Mouse (Mus musculus) left cerebral cortex, postnatal 4 days (tissue): ENCODE results near the gene Igf2bp2. TPM values are rescaled to one million over a fixed set of nuclear protein-coding genes. Genes with fewer than 3 reads are reported as not detected.

Experiments used
- DNase-seq: peaks from one replicate; pipeline ENCODE4 v3.0.0-alpha.2; 2022
- intact Hi-C: fragments of 180-260 bp; cut with DNase I; formaldehyde crosslinking; loops from one replicate; pipeline ENCODE4 v1.15.1; 2025
- total RNA-seq, 2 experiments: library from RNA; stranded (reverse); gene quantifications; 2 replicates each; pipeline ENCODE4 v1.2.3; 2021

The Igf2bp2 gene
- total RNA-seq: 10 to 100 TPM in 1 of 2 experiments, 1 to 10 TPM in 1; 7.1 to 10.0 TPM

DNA sequence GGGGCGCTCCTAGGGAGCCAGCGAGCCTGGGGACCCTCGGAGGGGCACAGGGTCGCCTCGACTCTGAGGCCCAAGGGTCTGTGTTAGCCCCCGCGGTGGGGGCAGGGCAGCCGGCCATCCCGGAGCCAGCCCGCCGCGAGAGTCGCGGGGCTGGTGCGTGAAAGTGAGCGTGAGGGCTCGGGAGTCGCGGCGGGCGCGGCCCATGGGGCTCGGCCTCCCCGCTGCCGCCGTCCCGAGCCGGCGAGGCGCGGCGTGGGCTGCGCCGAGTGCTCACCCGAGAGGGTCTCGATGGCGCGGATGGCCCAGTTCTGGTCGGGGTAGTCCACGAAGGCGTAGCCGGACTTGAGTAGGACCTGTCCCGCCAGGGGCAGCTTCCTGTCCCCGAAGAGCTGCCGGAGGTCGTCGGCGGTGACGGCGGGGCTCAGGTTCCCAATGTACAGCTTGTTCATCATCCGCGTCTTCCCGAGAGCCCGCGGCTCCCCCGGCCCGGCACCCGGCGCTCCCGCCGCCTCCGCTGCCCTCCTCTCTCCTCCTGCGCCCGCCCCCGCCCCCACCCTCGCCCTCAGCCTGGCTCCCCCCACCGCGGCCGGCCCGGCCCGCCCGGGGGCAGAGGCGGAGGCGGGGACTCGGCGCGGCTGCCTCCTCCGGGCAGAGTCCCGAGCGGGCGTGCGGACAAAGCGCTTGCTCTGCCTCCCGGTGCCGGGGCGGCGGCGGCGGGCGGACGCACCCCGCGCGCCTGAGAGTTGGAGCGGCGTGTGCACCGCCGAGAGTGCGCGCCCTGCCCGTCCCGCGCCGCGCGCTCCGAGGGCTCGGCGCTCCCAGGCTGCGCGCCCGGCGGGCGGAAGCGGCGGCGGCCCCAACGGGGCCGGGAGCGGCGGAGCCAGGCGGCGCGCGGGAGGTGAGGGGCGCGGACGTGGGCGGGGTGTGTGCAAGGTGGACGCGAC lies at the start of gene Igf2bp2:
Gene Igf2bp2 (minus strand): TSS at position 788 of the 944 bp plus-strand sequence.
- peak; percentile 40 for DNase-seq
- intact Hi-C loops: no loop called here

DNA sequence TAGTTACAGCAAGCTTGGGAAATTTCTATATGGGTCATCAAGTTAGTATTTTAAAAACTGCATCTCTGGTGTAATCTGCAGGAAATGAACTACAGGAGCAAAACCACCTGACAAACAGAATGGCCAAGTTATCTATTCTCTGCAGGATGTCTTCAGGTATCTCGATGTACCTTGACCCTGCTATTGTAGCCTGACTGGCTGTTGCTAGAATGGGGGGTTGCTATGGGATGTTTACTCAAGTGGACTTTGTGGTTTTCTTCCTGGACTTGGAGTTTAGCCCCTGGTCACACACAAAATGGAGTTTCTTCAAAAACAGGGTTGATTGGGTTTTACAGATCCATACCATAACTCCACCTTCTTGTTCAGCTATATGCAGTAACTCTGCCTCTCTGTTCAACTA lies 40.4 kb upstream of the Igf2bp2 start:
- intact Hi-C loops: no loop called here
- no peak for DNase-seq

DNA sequence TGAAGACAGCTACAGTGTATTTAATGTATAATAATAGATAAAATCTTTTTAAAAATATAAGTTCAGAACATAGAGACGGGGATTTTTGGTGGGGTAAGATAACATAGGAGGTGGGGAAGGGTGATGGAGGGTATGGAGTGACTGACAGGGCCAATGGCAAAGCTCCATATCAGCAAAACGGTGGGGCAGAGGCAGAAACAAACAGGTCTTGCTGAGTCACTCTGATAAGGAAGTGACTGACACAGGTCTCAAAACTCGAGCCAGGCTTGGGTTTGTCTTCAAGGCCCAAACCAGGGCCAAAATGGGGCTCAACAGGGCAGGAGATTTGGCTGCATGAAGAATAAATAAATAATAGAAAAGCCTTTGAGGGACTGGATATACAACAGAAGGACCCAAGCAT lies 38.8 kb upstream of the Igf2bp2 start:
- intact Hi-C loops: no loop called here
- no peak for DNase-seq

DNA sequence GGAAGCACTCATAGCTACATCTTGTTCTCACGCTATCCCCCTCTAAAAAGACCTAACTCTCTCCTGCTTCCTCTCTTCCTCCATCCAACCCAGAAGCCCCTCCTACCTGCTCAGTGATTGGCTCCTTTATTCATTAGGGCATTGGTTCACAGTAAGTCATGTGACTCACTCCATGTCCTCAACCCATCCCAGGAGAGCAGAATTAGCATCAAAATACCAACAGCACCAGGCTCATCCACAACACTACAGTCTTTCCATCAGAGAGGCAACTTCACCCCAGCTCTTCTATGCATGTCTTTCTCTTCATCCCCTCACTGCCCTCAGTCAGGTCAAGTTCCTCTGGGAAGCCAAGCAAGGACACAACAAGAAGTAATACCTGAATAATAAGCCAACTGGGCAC lies 37.4 kb upstream of the Igf2bp2 start:
- no peak for DNase-seq
- intact Hi-C loops: no loop called here

DNA sequence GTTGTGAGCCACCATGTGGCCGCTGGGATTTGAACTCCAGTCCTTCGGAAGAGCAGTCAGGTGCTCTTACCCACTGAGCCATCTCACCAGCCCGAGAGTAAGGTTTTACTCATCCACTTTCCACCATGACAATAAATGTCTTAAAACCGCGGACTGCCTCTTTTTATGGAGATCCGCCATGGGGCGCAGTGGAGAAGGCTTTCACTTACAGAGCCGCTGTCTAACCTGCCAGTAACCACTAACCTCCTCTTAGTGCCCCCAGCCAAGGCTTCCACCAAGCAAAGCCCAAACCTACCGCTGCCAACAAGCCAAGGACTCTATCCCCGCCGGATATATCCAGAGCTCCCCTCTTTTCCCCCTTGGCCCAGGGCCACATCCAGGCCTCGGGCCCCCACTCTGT lies 24.3 kb upstream of the Igf2bp2 start:
- intact Hi-C loops: no loop called here
- no peak for DNase-seq

DNA sequence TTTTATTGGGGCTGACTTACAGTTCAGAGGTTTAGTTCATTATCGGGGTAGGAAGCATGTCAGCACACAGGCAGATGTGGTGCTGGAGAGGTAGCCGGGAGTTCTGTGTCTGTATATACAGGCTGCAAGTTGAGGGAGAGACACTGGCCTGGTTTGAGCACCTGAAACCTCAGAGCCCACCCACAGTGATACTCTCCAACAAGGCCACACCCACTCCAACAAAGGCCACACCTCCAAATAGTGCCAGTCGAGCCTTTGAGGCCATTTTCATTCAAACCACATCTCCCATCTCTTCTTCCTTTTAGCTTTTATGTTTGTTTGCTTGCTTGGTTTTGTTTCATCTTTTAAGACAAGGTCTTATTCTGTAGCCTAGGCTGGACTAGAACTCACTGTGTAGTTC lies 22.3 kb upstream of the Igf2bp2 start:
- intact Hi-C loops: no loop called here
- DNase-seq: no peak

DNA sequence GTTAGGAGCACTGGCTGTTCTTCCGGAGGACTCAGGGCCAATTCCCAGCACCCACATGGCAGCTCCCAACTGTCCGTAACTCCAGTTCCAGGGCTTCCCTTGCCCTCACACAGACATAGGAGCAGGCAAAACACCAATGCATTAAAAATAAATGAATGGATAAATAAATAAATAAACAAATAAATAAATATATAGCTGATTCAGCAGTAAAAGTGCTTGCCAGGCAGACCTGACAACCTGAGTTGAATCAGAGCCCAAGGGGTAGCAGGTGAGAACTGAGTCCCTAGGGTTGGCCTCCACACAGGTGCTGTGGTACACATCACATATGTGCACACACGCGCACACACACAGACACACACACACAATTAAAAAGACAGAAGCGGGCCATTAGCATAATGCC lies 21.0 kb upstream of the Igf2bp2 start:
- DNase-seq: no peak
- intact Hi-C loops: no loop called here

DNA sequence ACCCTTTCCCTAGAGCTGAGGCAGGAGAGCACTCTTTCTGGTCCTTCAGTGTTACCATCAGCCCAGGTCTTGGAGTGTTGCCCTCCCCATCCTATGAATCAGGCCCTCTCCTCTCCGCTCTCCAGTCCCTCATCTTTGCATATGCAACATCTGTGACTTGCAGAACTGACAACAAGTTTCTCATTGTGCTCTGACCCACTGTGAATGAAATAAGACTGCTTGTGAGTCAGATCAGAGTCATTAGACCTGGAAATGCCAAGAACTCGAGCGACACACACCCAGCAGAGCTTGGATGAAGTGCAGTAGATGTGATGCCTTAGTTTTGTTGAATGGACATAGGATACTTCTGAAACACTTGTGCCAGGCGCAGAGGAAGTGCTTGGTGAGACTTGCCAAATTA lies 19.2 kb upstream of the Igf2bp2 start:
- no peak for DNase-seq
- intact Hi-C loops: no loop called here

DNA sequence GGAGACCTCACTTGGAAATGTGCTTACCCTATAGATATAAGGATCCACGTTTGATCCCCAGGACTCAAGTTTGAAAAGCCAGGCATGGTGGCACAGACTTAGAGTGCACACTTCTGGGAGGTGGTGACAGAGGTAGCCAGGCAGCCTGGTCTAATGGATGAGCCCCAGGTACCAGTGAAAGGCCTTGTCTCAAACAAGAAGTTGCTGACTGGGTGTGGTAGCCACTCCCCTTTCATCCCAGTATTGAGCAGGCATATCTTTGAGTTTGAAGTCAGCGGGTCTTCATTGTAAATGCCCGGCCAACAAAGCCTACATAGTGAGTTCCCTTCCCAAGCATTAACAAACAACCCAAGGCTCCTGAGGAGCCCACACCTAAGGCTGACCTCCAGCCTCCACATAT lies 15.7 kb upstream of the Igf2bp2 start:
- DNase-seq: no peak
- intact Hi-C loops: no loop called here

DNA sequence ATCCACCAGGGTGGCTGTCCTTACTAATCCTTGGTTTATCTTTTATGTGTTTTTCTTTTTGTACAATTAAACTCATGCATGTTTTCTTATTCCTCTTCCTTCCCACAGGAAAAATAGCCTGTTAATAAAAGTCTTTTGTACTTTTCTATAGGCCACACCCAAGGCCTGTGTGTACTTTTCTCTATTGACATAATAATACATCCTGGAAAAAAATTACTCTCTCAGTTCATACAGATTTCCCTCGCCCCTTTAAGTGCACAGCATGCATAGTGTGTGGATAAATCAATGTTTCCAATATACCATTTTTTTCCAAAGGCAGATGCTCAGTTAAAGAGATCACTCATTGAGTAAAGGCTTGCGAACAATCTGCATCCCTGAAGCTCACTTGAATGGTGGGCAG lies 14.9 kb upstream of the Igf2bp2 start:
- DNase-seq: no peak
- intact Hi-C loops: no loop called here

DNA sequence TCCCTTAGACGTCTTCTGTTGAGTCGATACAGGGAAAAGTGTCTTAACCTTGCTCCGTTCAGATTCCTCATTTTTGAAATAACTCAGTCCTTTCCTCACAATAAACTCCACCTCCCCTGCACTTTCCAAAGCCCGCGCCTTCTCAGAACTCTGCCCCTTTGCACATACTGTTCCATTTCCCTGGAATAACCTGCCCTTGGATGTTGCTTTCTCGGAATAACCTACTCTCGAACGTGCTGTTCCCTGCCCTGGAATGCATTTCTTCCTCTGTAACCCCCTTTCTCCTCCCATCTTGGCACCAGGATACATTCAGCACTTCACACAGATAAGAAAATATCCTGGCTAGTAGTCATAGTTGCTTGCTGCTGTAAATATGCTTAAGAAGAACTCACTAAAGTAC lies 5.6 kb upstream of the Igf2bp2 start:
- intact Hi-C loops: no loop called here
- no peak for DNase-seq

DNA sequence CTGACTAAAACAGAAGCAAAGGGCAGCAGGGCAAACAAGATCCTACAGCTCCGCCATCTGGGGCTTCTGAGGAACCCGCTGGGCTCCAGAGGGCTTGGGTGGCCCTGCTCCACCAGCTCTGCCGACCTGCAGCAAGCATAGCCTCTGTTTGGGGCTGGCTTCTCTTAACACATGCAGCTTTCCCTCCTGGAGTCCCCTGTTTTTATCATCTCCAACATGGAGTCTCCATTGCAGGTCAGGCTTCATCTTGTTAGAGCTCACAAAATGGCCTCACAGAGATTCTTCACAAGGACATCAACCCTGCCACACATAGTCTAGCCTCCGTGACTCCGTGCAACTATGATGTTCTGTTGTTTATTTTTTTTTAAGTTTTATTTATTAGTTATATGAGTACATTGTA lies 2.5 kb upstream of the Igf2bp2 start:
- intact Hi-C loops: no loop called here
- no peak for DNase-seq

DNA sequence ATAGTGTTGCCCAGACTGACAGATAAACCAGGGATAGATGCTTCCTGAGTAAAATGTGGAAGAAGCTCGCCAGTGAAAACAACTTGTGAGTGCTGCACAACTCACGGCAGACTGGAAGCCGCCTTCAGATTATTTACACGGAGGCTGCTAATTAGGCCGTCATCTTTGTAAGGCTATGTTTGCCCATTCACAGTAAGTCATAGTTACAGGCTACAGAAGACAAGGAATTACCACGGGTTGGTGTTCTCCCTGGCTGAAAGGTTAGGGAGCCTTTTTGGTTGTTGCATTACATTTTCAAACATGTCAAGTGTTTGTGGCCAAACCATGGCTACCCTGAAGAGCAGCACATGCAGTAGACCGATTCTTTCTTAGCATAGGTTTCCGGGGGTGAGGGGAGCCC lies 1.3 kb upstream of the Igf2bp2 start:
- no peak for DNase-seq
- intact Hi-C loops: no loop called here

DNA sequence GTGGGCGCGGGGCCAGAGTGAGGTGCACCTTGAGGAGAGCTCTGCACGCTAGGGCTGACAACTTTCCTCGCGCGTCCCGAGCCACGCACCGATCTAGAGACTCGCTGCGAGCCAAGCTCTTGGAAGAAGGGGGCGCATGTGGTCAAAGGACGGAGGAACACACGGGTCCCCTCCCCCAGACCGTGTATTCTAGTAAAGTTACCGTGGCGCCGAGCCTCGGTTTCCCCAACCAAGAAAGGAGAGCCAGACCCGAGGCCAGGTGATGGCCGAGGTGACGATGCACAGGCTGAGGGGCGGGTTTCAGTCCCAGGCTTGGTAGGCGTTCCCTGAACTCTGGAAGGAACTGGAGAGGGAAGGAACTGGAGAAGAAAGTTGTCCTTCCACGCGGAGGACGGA lies 355 bp upstream of the Igf2bp2 start:
- intact Hi-C loops: no loop called here
- DNase-seq: peak; percentile 38

DNA sequence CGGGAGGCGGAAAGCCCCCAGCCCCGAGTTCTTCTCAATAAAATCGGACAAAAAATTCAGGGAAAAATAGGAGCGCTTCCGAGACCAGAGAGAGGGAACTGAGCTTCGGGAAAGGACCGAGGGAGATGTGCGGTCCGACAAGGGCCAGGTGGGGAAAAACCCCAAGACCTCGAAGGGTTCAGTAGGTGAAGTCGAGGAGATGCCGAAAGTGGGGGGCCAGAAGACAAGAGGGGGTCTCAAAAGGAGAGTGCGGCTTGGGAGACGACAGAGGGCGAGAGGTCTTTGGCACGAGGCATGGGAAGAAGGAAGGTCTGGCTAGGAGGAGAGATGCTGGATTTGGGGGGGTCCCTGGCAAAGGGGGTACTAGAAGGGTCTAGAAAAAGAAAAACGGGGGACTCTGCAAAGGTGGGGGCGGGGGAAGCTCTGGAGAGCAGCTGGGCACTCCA lies 1.0 kb downstream of the Igf2bp2 start:
- intact Hi-C loops: no loop called here
- DNase-seq: peak; percentile 9

DNA sequence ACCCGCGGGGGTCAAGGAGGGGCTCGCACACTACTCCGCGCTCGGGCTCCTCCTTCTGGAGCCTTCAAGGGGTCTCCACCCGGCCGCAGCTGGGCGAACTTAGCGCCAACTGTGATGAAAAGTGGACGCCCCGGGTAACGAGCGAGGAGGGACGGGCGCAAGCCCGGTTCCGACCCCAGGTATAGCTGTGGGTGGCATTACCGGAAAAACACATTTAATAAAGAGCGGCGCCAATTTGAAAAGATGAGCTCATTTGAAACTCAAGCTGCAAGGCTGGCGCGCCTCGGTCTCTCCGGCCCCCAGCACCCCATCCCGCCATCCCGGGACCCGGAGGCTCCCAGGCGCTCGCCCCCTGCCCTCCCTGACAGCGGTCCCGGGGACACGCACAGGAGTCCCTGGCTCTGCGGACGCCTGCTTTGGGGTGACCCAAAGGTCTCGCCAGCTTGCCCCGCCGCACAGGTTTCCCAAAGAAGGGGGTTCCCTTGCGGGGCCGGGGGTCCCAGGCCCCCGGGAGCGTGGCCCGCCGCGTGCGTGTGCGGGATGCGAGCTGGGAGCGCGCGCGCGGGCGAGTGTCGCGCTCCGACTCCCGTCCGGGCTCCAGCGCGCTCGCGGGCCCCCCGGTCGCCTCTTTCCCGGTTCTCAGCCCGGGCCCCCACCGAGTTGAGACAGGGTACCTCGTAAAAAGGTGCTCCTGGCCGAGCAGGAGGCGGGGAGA lies 1.6 kb downstream of the Igf2bp2 start:
- intact Hi-C loops: no loop called here
- DNase-seq: peak; percentile 30

DNA sequence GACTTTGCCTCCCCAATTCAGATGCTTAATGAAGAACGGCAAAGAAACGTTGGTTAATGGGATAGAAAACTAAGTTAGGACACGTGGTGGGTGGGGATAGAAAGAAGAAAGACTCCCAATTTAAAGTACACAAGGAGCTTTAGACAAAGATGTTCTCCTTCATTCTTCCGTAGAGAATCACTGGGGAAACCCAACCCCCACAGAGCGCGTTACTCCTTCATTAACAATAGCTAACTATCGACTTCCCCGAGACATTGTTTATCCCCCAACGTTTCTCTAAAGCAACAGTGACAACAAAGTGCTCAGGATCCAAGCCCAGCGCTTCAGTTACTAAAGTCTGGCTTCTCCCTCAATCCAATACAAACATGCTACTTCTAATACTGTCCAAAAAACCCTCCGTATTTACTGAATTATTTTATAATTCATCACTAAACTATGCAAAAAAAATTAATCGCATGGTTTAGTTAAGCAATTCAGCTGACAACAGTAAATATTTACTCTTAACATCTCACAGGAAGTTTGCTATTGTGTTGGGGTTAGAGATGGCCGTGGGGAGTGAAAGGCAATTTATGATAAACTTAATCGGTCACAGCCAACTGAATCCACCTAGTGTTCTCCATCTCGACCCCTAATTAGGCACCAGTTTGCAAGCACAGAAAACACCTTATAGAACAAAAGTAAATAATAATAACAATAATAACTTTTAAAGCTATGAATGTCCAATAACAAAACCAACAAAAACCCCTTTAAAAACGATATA lies 2.5 kb downstream of the Igf2bp2 start:
- intact Hi-C loops: no loop called here

DNA sequence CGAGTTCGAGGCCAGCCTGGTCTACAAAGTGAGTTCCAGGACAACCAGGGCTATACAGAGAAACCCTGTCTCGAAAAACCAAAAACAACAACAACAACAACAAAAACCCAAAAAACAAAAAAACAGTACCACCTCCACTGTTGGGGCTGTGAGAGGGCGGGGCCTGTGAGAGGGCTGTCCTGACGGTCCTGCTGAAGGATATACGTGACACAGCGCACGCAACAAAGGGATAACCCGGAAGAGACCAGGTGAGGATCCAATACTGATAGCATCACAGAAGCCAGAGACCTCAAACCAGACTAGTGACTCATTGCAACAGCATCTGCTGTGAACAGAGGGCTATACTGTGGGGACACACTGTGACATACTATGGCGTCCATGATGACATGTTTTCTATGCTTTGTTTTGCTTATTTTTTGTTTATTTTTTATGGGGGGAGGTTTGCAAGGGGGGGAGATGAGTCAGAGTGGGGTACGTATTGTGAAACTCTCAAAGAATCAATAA lies 10.1 kb downstream of the Igf2bp2 start:
- DNase-seq: no peak
- intact Hi-C loops: no loop called here

More for the DNA sequence above, 2.5 kb downstream of the Igf2bp2 start:
- DNase-seq: no peak

DNA sequence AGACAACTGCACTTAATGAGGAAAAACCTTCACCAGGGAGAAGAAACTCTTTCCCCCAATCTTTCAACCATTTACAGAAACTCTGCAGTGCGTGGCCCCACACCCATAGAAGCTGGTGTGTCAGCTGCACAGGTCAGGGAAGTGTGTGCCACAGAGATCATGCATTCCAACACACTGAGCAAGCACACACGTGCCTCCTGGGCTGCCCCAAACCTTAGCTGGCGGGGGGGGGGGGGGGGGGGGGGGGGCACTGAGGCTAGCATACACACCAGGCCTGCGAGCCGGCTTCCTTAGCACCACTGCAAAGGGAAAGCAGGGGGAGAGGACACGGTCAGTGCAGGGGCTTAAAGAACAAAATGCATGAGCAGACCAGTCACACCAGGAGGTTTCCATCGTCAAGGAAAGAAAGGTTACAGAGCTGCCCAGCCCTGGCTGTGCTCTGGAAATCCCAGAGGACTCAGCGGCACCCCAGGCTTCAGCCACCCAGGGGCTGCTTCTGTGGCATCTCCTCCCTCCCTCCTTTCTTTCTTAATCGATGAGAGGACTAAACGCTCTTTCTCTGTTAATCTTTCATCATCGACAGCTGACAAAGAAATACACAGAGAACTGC lies 11.3 kb downstream of the Igf2bp2 start:
- intact Hi-C loops: no loop called here
- no peak for DNase-seq

DNA sequence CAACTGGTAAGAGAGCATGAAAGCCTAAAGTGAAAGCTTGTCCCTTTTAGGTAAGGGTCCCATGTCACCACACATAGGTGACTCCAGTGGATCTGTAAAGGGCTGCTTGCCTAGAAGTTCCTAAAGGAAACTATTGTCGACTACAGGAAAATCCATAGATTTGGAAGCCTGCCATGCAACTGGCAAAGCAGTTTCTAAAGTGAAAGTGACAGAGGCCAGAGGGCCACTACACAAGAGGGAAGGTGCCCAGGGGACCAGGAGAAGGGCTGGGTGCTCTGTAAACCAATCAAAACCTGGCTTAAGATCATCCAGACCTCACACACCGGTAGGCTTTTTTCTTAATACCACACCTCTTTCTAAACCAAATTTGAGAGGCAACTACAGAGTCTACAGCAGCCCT lies 12.7 kb downstream of the Igf2bp2 start:
- intact Hi-C loops: no loop called here

More for the DNA sequence above, 12.7 kb downstream of the Igf2bp2 start:
- no peak for DNase-seq
